Mouse (Mus musculus) CH12.LX (cell line): ENCODE results near the gene St6gal1. TPM values are rescaled to one million over a fixed set of nuclear protein-coding genes. Genes with fewer than 3 reads are reported as not detected.
A peak's percentile ranks its signal among the peaks of the same experiment; 100 is the strongest.

Source experiments
- DNase-seq: peaks from one replicate; pipeline ENCODE4 v3.0.0-alpha.2; 2013; ENCODE audit errors: extremely low read depth
- H3K27ac ChIP-seq: 2 replicates; pipeline ENCODE4 v1.5.1; 2012; ENCODE audit warnings: low read depth, mild to moderate bottlenecking, control low read depth, moderate library complexity; ENCODE audit not compliant: insufficient read depth
- H3K27me3 ChIP-seq: replicated peaks from 2 replicates; pipeline ENCODE3; 2012; ENCODE audit warnings: inconsistent platforms
- H3K36me3 ChIP-seq, 2 experiments: replicated peaks in 1 of 2; 2 replicates each; pipeline versions ENCODE3 to v1.6.1; 2012; ENCODE audit warnings: inconsistent platforms in 1 of 2, low read length in 1 of 2, mild to moderate bottlenecking in 1 of 2, mixed read lengths in 1 of 2, moderate library complexity in 1 of 2; ENCODE audit not compliant: control insufficient read depth in 1 of 2, insufficient read depth in 1 of 2
- H3K4me1 ChIP-seq, 2 experiments: 2 replicates each; pipeline ENCODE4 v1.6.1; 2012; ENCODE audit warnings: inconsistent platforms in 1 of 2, moderate library complexity in 1 of 2; ENCODE audit not compliant: insufficient read depth in 2 of 2, control insufficient read depth in 1 of 2
- H3K4me2 ChIP-seq: 2 replicates; pipeline ENCODE4 v1.6.1; 2012; ENCODE audit warnings: low read depth, mild to moderate bottlenecking, control low read depth; ENCODE audit not compliant: poor library complexity, insufficient read depth, severe bottlenecking
- H3K4me3 ChIP-seq, 3 experiments: fragments of 150-350 bp in 1 of 3; sonication (generic) in 1 of 3; replicated peaks in 1 of 3; 2 replicates each; pipeline versions ENCODE3 to v1.5.1; 2011 to 2012; ENCODE audit warnings: low read depth in 2 of 3, low read length in 2 of 3, mild to moderate bottlenecking in 2 of 3, moderate library complexity in 2 of 3, control low read depth in 1 of 3, improper control_type of control experiment in 1 of 3, inconsistent platforms in 1 of 3, mixed read lengths in 1 of 3; ENCODE audit not compliant: poor library complexity in 1 of 3
- H3K79me2 ChIP-seq: replicated peaks from 2 replicates; pipeline ENCODE4 v1.6.1; 2012; ENCODE audit warnings: mild to moderate bottlenecking, moderate library complexity; ENCODE audit not compliant: control insufficient read depth, poor library complexity, insufficient read depth, severe bottlenecking; ENCODE audit errors: extremely low read depth
- H3K9ac ChIP-seq: 2 replicates; pipeline ENCODE4 v1.6.1; 2012; ENCODE audit warnings: low read depth, mild to moderate bottlenecking, control low read depth, moderate library complexity; ENCODE audit not compliant: insufficient read depth
- H3K9me3 ChIP-seq: replicated peaks from 2 replicates; pipeline ENCODE3; 2012; ENCODE audit warnings: low read length, inconsistent platforms, mixed read lengths
- CHD2 ChIP-seq: IDR thresholded peaks from 2 replicates; pipeline ENCODE4 v1.6.1; 2011; ENCODE audit warnings: low read length, improper control_type of control experiment
- CTCF ChIP-seq, 2 experiments: IDR thresholded peaks in 1 of 2; conservative IDR thresholded peaks in 1 of 2; 2 replicates each; pipeline ENCODE4 v1.5.1; 2011 to 2012; ENCODE audit warnings: low read depth in 2 of 2, low read length in 2 of 2, improper control_type of control experiment in 1 of 2, inconsistent platforms in 1 of 2, mild to moderate bottlenecking in 1 of 2, moderate library complexity in 1 of 2
- EP300 ChIP-seq: IDR thresholded peaks from 2 replicates; pipeline ENCODE4 v1.6.1; 2011; ENCODE audit warnings: low read length, improper control_type of control experiment
- ETS1 ChIP-seq: conservative IDR thresholded peaks from 2 replicates; pipeline ENCODE4 v1.6.1; 2012; ENCODE audit warnings: low read depth, mild to moderate bottlenecking, inconsistent platforms, low read length, improper control_type of control experiment, moderate library complexity
- GABPA ChIP-seq: IDR thresholded peaks from 2 replicates; pipeline ENCODE4 v1.6.1; 2012; ENCODE audit warnings: low read depth, low read length, improper control_type of control experiment, inconsistent platforms; ENCODE audit not compliant: insufficient replicate concordance
- JUND ChIP-seq: conservative IDR thresholded peaks from 2 replicates; pipeline ENCODE4 v1.6.1; 2011; ENCODE audit warnings: low read depth, low read length, improper control_type of control experiment
- MAFK ChIP-seq: IDR thresholded peaks from 2 replicates; pipeline ENCODE4 v1.6.1; 2011; ENCODE audit warnings: low read length, improper control_type of control experiment; ENCODE audit not compliant: insufficient replicate concordance
- MEF2A ChIP-seq: IDR thresholded peaks from 2 replicates; pipeline ENCODE4 v1.6.1; 2014; ENCODE audit warnings: low read depth, mild to moderate bottlenecking, inconsistent platforms, low read length, improper control_type of control experiment, borderline replicate concordance
- MXI1 ChIP-seq: IDR thresholded peaks from 2 replicates; pipeline ENCODE4 v1.6.1; 2011; ENCODE audit warnings: mild to moderate bottlenecking, low read depth, low read length, improper control_type of control experiment
- MYC ChIP-seq: IDR thresholded peaks from 2 replicates; pipeline ENCODE4 v1.6.1; 2011; ENCODE audit warnings: low read depth, mild to moderate bottlenecking, improper control_type of control experiment, low read length
- NELFE ChIP-seq: IDR thresholded peaks from 2 replicates; pipeline ENCODE4 v1.6.1; 2011; ENCODE audit warnings: low read depth, low read length, improper control_type of control experiment
- NRF1 ChIP-seq: IDR thresholded peaks from 2 replicates; pipeline ENCODE4 v1.6.1; 2014; ENCODE audit warnings: low read depth, mild to moderate bottlenecking, inconsistent platforms, low read length, improper control_type of control experiment, moderate library complexity
- PAX5 ChIP-seq: IDR thresholded peaks from 2 replicates; pipeline ENCODE4 v1.6.1; 2012; ENCODE audit warnings: low read length, inconsistent platforms, mixed read lengths
- POLR2A ChIP-seq: IDR thresholded peaks from 2 replicates; pipeline ENCODE4 v1.6.1; 2011; ENCODE audit warnings: low read depth, mild to moderate bottlenecking, improper control_type of control experiment, low read length
- RAD21 ChIP-seq: IDR thresholded peaks from 2 replicates; pipeline ENCODE4 v1.6.1; 2011; ENCODE audit warnings: low read depth, mild to moderate bottlenecking, low read length, improper control_type of control experiment, moderate library complexity
- RCOR1 ChIP-seq: conservative IDR thresholded peaks from 2 replicates; pipeline ENCODE4 v1.6.1; 2012; ENCODE audit warnings: low read depth, mild to moderate bottlenecking, inconsistent platforms, low read length, improper control_type of control experiment
- SIN3A ChIP-seq: IDR thresholded peaks from 2 replicates; pipeline ENCODE4 v1.6.1; 2012; ENCODE audit warnings: low read length, improper control_type of control experiment, inconsistent platforms
- SMC3 ChIP-seq: IDR thresholded peaks from 2 replicates; pipeline ENCODE4 v1.6.1; 2011; ENCODE audit warnings: low read depth, low read length, improper control_type of control experiment
- TCF12 ChIP-seq: IDR thresholded peaks from 2 replicates; pipeline ENCODE4 v1.6.1; 2014; ENCODE audit warnings: low read depth, mild to moderate bottlenecking, inconsistent platforms, low read length, improper control_type of control experiment
- UBTF ChIP-seq: IDR thresholded peaks from 2 replicates; pipeline ENCODE4 v1.6.1; 2012; ENCODE audit warnings: low read depth, mild to moderate bottlenecking, inconsistent platforms, low read length, improper control_type of control experiment, moderate library complexity
- USF1 ChIP-seq: IDR thresholded peaks from 2 replicates; pipeline ENCODE4 v1.6.1; 2014; ENCODE audit warnings: low read depth, mild to moderate bottlenecking, inconsistent platforms, low read length, improper control_type of control experiment
- ZMIZ1 ChIP-seq: IDR thresholded peaks from 2 replicates; pipeline ENCODE4 v1.6.1; 2012; ENCODE audit warnings: low read depth, mild to moderate bottlenecking, inconsistent platforms, low read length, improper control_type of control experiment
- dilution Hi-C: fragments of 300-500 bp; cut with MboI; formaldehyde crosslinking; loops from 2 replicates; pipeline ENCODE4 v1.14.3; 2020; ENCODE audit warnings: low sequenced_read_pairs; ENCODE audit not compliant: extremely low pct_unique_long_range_greater_than_20kb, extremely low pct_ligation_motif_present
- in situ Hi-C: fragments of 300-500 bp; cut with MboI; formaldehyde crosslinking; loops from 3 replicates; pipeline ENCODE4 v1.14.3; 2019; ENCODE audit warnings: low sequenced_read_pairs, low pct_ligation_motif_present, low pct_unique_long_range_greater_than_20kb, mixed read lengths
- polyA plus RNA-seq: library from polyadenylated mRNA; unstranded; fragments of >175 nt; gene quantifications from 2 replicates; pipeline ENCODE4 v1.2.1, GENCODE M21; 2012; ENCODE audit warnings: low read depth; ENCODE audit not compliant: insufficient read length
- total RNA-seq, 2 experiments: library from RNA; depleted of rRNA; stranded (reverse); fragments of 300-350 nt in 1 of 2; fragments of >200 nt in 1 of 2; gene quantifications; 2 replicates each; pipeline ENCODE4 v1.2.3; 2012 to 2014

Gene St6gal1
- total and polyA plus RNA-seq, 3 experiments = 64.5 to 168 (median 67.8) TPM

GRCm38 (mm10) chr16:23264999-23265398, 40.5 kb downstream of the St6gal1 start:
- H3K4me3 ChIP-seq = no peak overlapping the region
- H3K9me3 ChIP-seq = no peaks in the 10 kb centered on the region
- no peak for DNase-seq
- no peaks in the 10 kb centered on the region for H3K79me2 ChIP-seq
- no peak overlapping the region for H3K4me2 ChIP-seq
- TF ChIP-seq TCF12 = 0 out of 2 replicates have a peak, but pooled peaks have one; percentile 30
- TF ChIP-seq EP300 = no peak
- TF ChIP-seq NRF1 = no peak
- TF ChIP-seq MXI1 = no peak
- no peak for TF ChIP-seq SIN3A
- TF ChIP-seq GABPA = no peak
- peak; percentile 62 for TF ChIP-seq SMC3
- TF ChIP-seq RAD21 = peak; percentile 49
- TF ChIP-seq POLR2A = no peak
- no peak for TF ChIP-seq MAFK
- no peak for TF ChIP-seq MEF2A
- no peak for TF ChIP-seq UBTF
- peak in 1 of 2 experiments; percentile 56; a peak in 2 of 4 replicates for TF ChIP-seq CTCF (conservative IDR thresholded peaks at IDR 0.05 in 1 of 2, IDR thresholded peaks at IDR 0.05 in 1 of 2; ENCODE audit: low read depth in 2 of 2, low read length in 2 of 2)
- no peaks in the 10 kb centered on the region for H3K27me3 ChIP-seq
- no peak overlapping the region for H3K27ac ChIP-seq
- dilution Hi-C loops (no loop called here), in situ Hi-C loops (no loop called here)
- peaks cover 0 to 57% of the 10 kb centered on the region in 2 experiments for H3K36me3 ChIP-seq
- no peak overlapping the region for H3K9ac ChIP-seq
- peaks cover 26 to 70% of the 10 kb centered on the region in 2 experiments for H3K4me1 ChIP-seq

DNA sequence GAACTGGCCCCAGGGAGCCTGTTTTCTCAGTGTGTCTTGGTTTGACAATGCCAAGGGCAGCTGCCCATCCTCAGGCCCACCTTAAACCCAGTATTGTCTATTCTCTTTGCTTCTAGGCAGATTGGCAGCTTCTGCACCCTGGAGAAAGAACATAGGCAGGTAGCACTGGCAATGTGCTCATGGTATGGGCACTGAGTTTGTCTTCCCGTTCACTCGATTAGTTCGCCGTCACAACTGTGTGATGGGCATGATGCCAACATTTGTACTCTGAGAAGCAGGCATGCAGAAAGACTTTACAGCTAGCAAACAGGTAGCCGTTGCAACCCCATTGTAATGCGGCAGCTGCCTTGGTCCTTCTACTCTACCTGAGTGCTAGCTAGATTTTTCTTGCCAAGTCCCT, 40.9 kb downstream of the St6gal1 start:
- TF ChIP-seq MYC (no peak), PAX5 (no peak), ZMIZ1 (no peak), MEF2A (no peak), SIN3A (no peak), CHD2 (no peak), JUND (no peak), RCOR1 (no peak), USF1 (no peak), TCF12 (no peak), ETS1 (no peak), NELFE (no peak)
- TF ChIP-seq, all 38 proteins: peak for 0
- no peaks in the 10 kb centered on the region for H3K9me3 ChIP-seq
- dilution Hi-C loops = no loop called here
- no peak overlapping the region for H3K27ac ChIP-seq
- no peak overlapping the region for H3K9ac ChIP-seq
- peaks cover 0 to 57% of the 10 kb centered on the region in 2 experiments for H3K36me3 ChIP-seq
- no peak for DNase-seq
- no peak overlapping the region for H3K4me3 ChIP-seq
- peaks cover 30 to 75% of the 10 kb centered on the region in 2 experiments for H3K4me1 ChIP-seq
- in situ Hi-C loops = no loop called here
- H3K4me2 ChIP-seq = no peak overlapping the region
- no peaks in the 10 kb centered on the region for H3K79me2 ChIP-seq
- H3K27me3 ChIP-seq = no peaks in the 10 kb centered on the region
